Mouse (Mus musculus): ENCODE results near the gene Sp6. TPM values are rescaled to one million over a fixed set of nuclear protein-coding genes. Genes with fewer than 3 reads are reported as not detected.

Sp6 gene
- total and polyA plus RNA-seq, 3 experiments, result 10.1 to 65.5 (median 18.4) TPM

- peak; percentile 59 for TF ChIP-seq JUN (IDR thresholded peaks at IDR 0.05; ENCODE audit: insufficient read depth, low read depth, low read length)
Observed at GRCm38 (mm10) chr11:96995836-96996772, 17.1 kb upstream of the Sp6 start (continued).

GRCm38 (mm10) chr11:96996773-96997379 is 16.3 kb upstream of the Sp6 start:
- in situ Hi-C loops (cut with MboI; ENCODE audit: low pct_ligation_motif_present, low pct_unique_long_range_greater_than_20kb, low sequenced_read_pairs) (no loop called here), dilution Hi-C loops (cut with MboI; ENCODE audit: extremely low pct_ligation_motif_present, extremely low pct_unique_long_range_greater_than_20kb, low sequenced_read_pairs) (no loop called here)
- H3K36me3 ChIP-seq (replicated peaks in 1 of 2; ENCODE audit: control insufficient read depth in 1 of 2, insufficient read depth in 1 of 2, low read length in 1 of 2), result no peaks in the 10 kb centered on the region
- H3K27ac ChIP-seq (ENCODE audit: insufficient read depth, low read depth), result peak overlapping the region; percentile 96
- H3K4me2 ChIP-seq (ENCODE audit: insufficient read depth, low read depth, poor library complexity, severe bottlenecking), result peak overlapping the region; percentile 72
- no peak for DNase-seq (ENCODE audit: extremely low read depth)
- H3K9ac ChIP-seq (ENCODE audit: insufficient read depth, low read depth), result peak overlapping the region; percentile 91
- peak overlapping the region; percentile 58 to 64 (median 60) for H3K4me3 ChIP-seq (replicated peaks in 1 of 3; ENCODE audit: low read depth in 2 of 3, low read length in 2 of 3, poor library complexity in 1 of 3)
- peaks cover 46 to 90% of the 10 kb centered on the region in 2 experiments for H3K4me1 ChIP-seq (ENCODE audit: control insufficient read depth in 1 of 2, insufficient read depth in 2 of 2)
- H3K9me3 ChIP-seq (replicated peaks; ENCODE audit: low read length), result no peaks in the 10 kb centered on the region
- H3K27me3 ChIP-seq (replicated peaks), result no peaks in the 10 kb centered on the region
- H3K79me2 ChIP-seq (replicated peaks; ENCODE audit: control insufficient read depth, extremely low read depth, insufficient read depth, poor library complexity, severe bottlenecking), result no peaks in the 10 kb centered on the region
- TF ChIP-seq ZMIZ1 (IDR thresholded peaks at IDR 0.05; ENCODE audit: low read depth, low read length) (no peak), E2F4 (IDR thresholded peaks at IDR 0.05; ENCODE audit: insufficient replicate concordance, low read depth, low read length) (no peak), RAD21 (IDR thresholded peaks at IDR 0.05; ENCODE audit: low read depth, low read length) (no peak), BHLHE40 (IDR thresholded peaks at IDR 0.05; ENCODE audit: low read depth, low read length) (peak; percentile 86), SMC3 (IDR thresholded peaks at IDR 0.05; ENCODE audit: low read depth, low read length) (no peak), IRF4 (IDR thresholded peaks at IDR 0.05; ENCODE audit: low read depth, low read length) (no peak), MEF2A (IDR thresholded peaks at IDR 0.05; ENCODE audit: borderline replicate concordance, low read depth, low read length) (no peak; the same call in 1 of the 2 replicates), NELFE (IDR thresholded peaks at IDR 0.05; ENCODE audit: low read depth, low read length) (no peak), KAT2A (IDR thresholded peaks at IDR 0.05; ENCODE audit: insufficient replicate concordance, low read length) (no peak), TCF12 (IDR thresholded peaks at IDR 0.05; ENCODE audit: low read depth, low read length) (peak; percentile 65), GABPA (IDR thresholded peaks at IDR 0.05; ENCODE audit: insufficient replicate concordance, low read depth, low read length) (no peak), JUND (conservative IDR thresholded peaks at IDR 0.05; ENCODE audit: low read depth, low read length) (peak; percentile 14; the same call in 1 of the 2 replicates), POLR2AphosphoS2 (IDR thresholded peaks at IDR 0.05; ENCODE audit: low read depth, low read length) (no peak), HCFC1 (IDR thresholded peaks at IDR 0.05; ENCODE audit: low read depth, low read length) (0 out of 2 replicates have a peak, but pooled peaks have one; percentile 3), RCOR1 (conservative IDR thresholded peaks at IDR 0.05; ENCODE audit: low read depth, low read length) (no peak), UBTF (IDR thresholded peaks at IDR 0.05; ENCODE audit: low read depth, low read length) (no peak), CHD1 (IDR thresholded peaks at IDR 0.05; ENCODE audit: low read depth, low read length) (no peak), MAX (IDR thresholded peaks at IDR 0.05; ENCODE audit: low read length) (peak; percentile 99), JUN (IDR thresholded peaks at IDR 0.05; ENCODE audit: insufficient read depth, low read depth, low read length) (no peak), ETS1 (conservative IDR thresholded peaks at IDR 0.05; ENCODE audit: low read depth, low read length) (no peak; the same call in 1 of the 2 replicates), POLR2A (IDR thresholded peaks at IDR 0.05; ENCODE audit: low read depth, low read length) (peak; percentile 1; the same call in 1 of the 2 replicates), ZNF384 (IDR thresholded peaks at IDR 0.05; ENCODE audit: low read depth, low read length) (no peak), MYC (IDR thresholded peaks at IDR 0.05; ENCODE audit: low read depth, low read length) (peak; percentile 96), TBP (conservative IDR thresholded peaks at IDR 0.05; ENCODE audit: low read depth, low read length) (no peak; the same call in none of the 2 replicates), MAZ (IDR thresholded peaks at IDR 0.05; ENCODE audit: low read depth, low read length) (no peak), PAX5 (IDR thresholded peaks at IDR 0.05; ENCODE audit: low read length) (no peak), ZC3H11A (IDR thresholded peaks at IDR 0.05; ENCODE audit: low read depth, low read length) (no peak), MAFK (IDR thresholded peaks at IDR 0.05; ENCODE audit: insufficient replicate concordance, low read length) (no peak), CHD2 (IDR thresholded peaks at IDR 0.05; ENCODE audit: low read length) (no peak), ELF1 (IDR thresholded peaks at IDR 0.05; ENCODE audit: low read depth, low read length) (no peak; the same call in 1 of the 2 replicates), USF2 (conservative IDR thresholded peaks at IDR 0.05; ENCODE audit: low read depth, low read length) (peak; percentile 81), SIN3A (IDR thresholded peaks at IDR 0.05; ENCODE audit: low read length) (peak; percentile 14), EP300 (IDR thresholded peaks at IDR 0.05; ENCODE audit: low read length) (peak; percentile 85), ZKSCAN1 (IDR thresholded peaks at IDR 0.05; ENCODE audit: borderline replicate concordance, low read depth, low read length) (no peak)
